Mouse (Mus musculus): ENCODE data around the gene Rbm15b.

DNA sequence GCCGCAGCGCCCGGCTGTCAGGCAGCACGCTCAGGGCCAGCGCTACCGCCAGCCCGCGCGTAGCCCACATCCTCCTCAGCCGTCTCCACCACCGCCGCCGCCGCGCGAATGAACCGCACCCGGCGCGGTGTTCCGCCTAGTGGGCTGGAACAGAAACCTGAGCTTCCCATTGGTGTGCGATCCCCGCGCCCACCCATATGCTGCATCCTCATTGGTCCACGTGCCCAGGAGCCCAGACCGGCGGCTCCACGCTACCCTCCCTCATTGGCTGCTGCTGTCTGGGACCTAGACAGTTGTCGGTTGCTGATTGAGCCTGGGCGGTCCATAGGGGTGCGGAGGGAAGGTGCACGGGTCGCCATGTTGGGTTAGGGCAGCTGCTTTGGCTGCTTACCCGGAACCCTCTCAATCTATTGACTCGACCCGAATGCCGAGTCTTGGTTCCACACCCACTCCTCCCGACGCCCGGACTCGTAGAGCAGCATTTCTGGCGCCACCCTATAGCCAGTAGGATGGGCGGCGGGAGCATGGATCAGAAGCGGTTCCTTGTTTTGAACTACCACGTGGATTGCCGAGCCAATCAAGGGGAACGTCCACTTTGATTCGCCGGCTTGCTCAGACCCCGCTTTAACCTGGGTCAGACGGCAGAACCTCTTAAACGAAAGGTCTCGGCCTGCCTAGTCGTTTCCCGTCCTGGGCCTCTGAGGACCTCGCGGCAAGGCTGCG, 4.8 kb upstream of the Rbm15b start, which contains the start of gene Manf:
- TF ChIP-seq TAL1 (IDR thresholded peaks at IDR 0.05; ENCODE audit: low read length) (no peak), GATA1 (IDR thresholded peaks at IDR 0.05; ENCODE audit: low read length) (no peak)
